Mouse (Mus musculus): ENCODE measurements at regions not wholly inside any gene's neighbourhood (a gene's known extent, or its start where the extent isn't known, plus 50 kb on each side); places are given as distances from the start of the nearest gene placed in this dataset.
"Not testable (repeated sequence)": the region's sequence is repeated elsewhere in the genome, so short reads cannot be mapped to it uniquely, and the experiment has no call there.

- DNase-seq, result no peak
These were observed 74.1 kb upstream of the Speer2 start for GRCm38 (mm10) chr16:69937514-69938194.

- DNase-seq, result no peak
These were observed 80.1 kb upstream of the Speer2 start for GRCm38 (mm10) chr16:69943635-69944034.

- DNase-seq, result no peak
These were observed 85.2 kb upstream of the Speer2 start for GRCm38 (mm10) chr16:69948783-69949182.

- DNase-seq, result no peak
These were observed 85.8 kb upstream of the Speer2 start for GRCm38 (mm10) chr16:69949339-69949738.

GRCm38 (mm10) chr16:69951581-69951980 lies 88.0 kb upstream of the Speer2 start:
- no peak for DNase-seq

GRCm38 (mm10) chr16:69966561-69966960 lies 103.0 kb upstream of the Speer2 start:
- DNase-seq, result not testable (repeated sequence)

GRCm38 (mm10) chr16:69979813-69980527 lies 116.4 kb upstream of the Speer2 start:
- DNase-seq, result no peak

GRCm38 (mm10) chr16:69984320-69984719 lies 120.8 kb upstream of the Speer2 start:
- DNase-seq, result no peak

GRCm38 (mm10) chr16:69991907-69992470 lies 128.4 kb upstream of the Speer2 start:
- DNase-seq, result no peak

GRCm38 (mm10) chr16:69992715-69993114 lies 129.2 kb upstream of the Speer2 start:
- DNase-seq, result no peak

- DNase-seq, result no peak
These were observed 143.3 kb upstream of the Speer2 start for GRCm38 (mm10) chr16:70006863-70007262.

- no peak for DNase-seq
These were observed 153.4 kb upstream of the Speer2 start for GRCm38 (mm10) chr16:70016980-70017379.

GRCm38 (mm10) chr16:70019564-70019963 lies 156.0 kb upstream of the Speer2 start:
- DNase-seq, result no peak

GRCm38 (mm10) chr16:70021436-70021835 lies 157.9 kb upstream of the Speer2 start:
- no peak for DNase-seq

GRCm38 (mm10) chr16:70028649-70029048 lies 165.1 kb upstream of the Speer2 start:
- peak; percentile 0 for DNase-seq

- DNase-seq, result no peak
These were observed 182.0 kb upstream of the Speer2 start for GRCm38 (mm10) chr16:70045547-70045946.

- DNase-seq, result no peak
These were observed 182.5 kb upstream of the Speer2 start for GRCm38 (mm10) chr16:70046009-70046408.

- no peak for DNase-seq
These were observed 186.3 kb upstream of the Speer2 start for GRCm38 (mm10) chr16:70049850-70050249.

GRCm38 (mm10) chr16:70071471-70071870 lies 207.9 kb upstream of the Speer2 start:
- no peak for DNase-seq

GRCm38 (mm10) chr16:70073740-70074139 lies 210.2 kb upstream of the Speer2 start:
- DNase-seq, result no peak

GRCm38 (mm10) chr16:70079497-70079896 lies 216.0 kb upstream of the Speer2 start:
- no peak for DNase-seq

- DNase-seq, result no peak
These were observed 222.5 kb upstream of the Gbe1 start for GRCm38 (mm10) chr16:70091291-70091690.

- DNase-seq, result no peak
These were observed 221.8 kb upstream of the Gbe1 start for GRCm38 (mm10) chr16:70091963-70092362.

GRCm38 (mm10) chr16:70093224-70093623 lies 220.5 kb upstream of the Gbe1 start:
- DNase-seq, result no peak
